Mouse (Mus musculus) kidney, adult 2 months (tissue): ENCODE data around the gene Dlst.

Source experiments
- CTCF ChIP-seq: fragments of 200-500 bp; conservative IDR thresholded peaks from 2 replicates; pipeline ENCODE4 v1.5.1; 2011; ENCODE audit warnings: low read depth, mild to moderate bottlenecking, control low read depth, low read length, moderate library complexity, mixed read lengths; ENCODE audit not compliant: insufficient read depth, insufficient read length
- POLR2A ChIP-seq: fragments of 200-500 bp; IDR thresholded peaks from one replicate; pipeline ENCODE4 v1.6.1; 2011; ENCODE audit warnings: low read depth, low read length, control low read depth

- TF ChIP-seq CTCF (no peak), POLR2A (no peak)
Measured at GRCm38 (mm10) chr12:85101521-85102106, 9.0 kb upstream of the Dlst start.
